Mouse (Mus musculus): ENCODE measurements at regions not wholly inside any gene's neighbourhood (a gene's known extent, or its start where the extent isn't known, plus 50 kb on each side); places are given as distances from the start of the nearest gene placed in this dataset.

DNA sequence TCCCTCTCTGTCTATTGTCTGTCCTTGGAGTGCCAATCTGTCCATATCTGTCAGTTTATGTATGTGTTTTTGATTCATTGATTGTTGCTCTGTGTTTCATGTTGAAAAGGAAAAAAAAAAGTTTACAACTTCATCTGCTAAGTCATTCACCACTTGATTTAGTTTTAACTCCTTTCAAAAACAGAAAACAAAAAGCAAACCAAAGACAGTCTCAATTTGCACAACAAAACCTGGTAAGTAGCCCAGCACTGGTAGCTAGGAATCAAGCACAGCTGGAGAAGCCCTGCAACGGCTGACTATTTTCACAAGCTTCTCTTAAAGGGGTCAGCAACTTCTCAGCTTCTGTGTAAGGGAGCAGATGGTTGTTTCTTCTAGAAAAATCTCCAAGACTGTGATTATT, 72.9 kb upstream of the Adgrf1 start:
- no peak for TF ChIP-seq CTCF (IDR thresholded peaks at IDR 0.05; ENCODE audit: low read depth)
- no peak for TF ChIP-seq EP300 (IDR thresholded peaks at IDR 0.05; ENCODE audit: low read depth)
